Mouse (Mus musculus): Measurements from ENCODE around the gene Pcdh8.

- no peak for TF ChIP-seq CTCF (IDR thresholded peaks at IDR 0.05; ENCODE audit: low read depth)
- no peak for TF ChIP-seq EP300 (IDR thresholded peaks at IDR 0.05; ENCODE audit: low read depth)
Measured at GRCm38 (mm10) chr14:79779841-79780240, 8.7 kb upstream of the Pcdh8 start.
